Mouse (Mus musculus): ENCODE data around the gene Son. TPM values are rescaled to one million over a fixed set of nuclear protein-coding genes. Genes with fewer than 3 reads are reported as not detected.

The Son gene
- total RNA-seq, 2 experiments from 2014 or later: 160 to 271 TPM

- ATAC-seq (ENCODE audit: poor library complexity, severe bottlenecking): peak; percentile 61
Observed at GRCm38 (mm10) chr16:91685526-91685925, 38.2 kb downstream of the Son start.

- no peak for ATAC-seq (ENCODE audit: poor library complexity, severe bottlenecking)
Observed at GRCm38 (mm10) chr16:91686369-91686768, 39.1 kb downstream of the Son start.

- 0 out of 2 replicates have a peak, but pooled peaks have one; percentile 1 for ATAC-seq (ENCODE audit: poor library complexity, severe bottlenecking)
Observed at GRCm38 (mm10) chr16:91688023-91688618, 40.8 kb downstream of the Son start.

GRCm38 (mm10) chr16:91688619-91689334 lies 41.5 kb downstream of the Son start, which contains the start of gene Donson:
Gene Donson, minus strand, starts transcription at chr16:91688770.
- ATAC-seq (ENCODE audit: poor library complexity, severe bottlenecking): peak; percentile 92

- no peak for ATAC-seq (ENCODE audit: poor library complexity, severe bottlenecking)
Observed at GRCm38 (mm10) chr16:91689791-91690190, 42.5 kb downstream of the Son start.

GRCm38 (mm10) chr16:91694455-91695084 lies 47.3 kb downstream of the Son start:
- ATAC-seq (ENCODE audit: poor library complexity, severe bottlenecking): peak; percentile 94

GRCm38 (mm10) chr16:91695108-91695755 lies 47.9 kb downstream of the Son start:
- ATAC-seq (ENCODE audit: poor library complexity, severe bottlenecking): no peak

- no peak for ATAC-seq (ENCODE audit: poor library complexity, severe bottlenecking)
Observed at GRCm38 (mm10) chr16:91698995-91699394, 51.7 kb downstream of the Son start.

- no peak for ATAC-seq (ENCODE audit: poor library complexity, severe bottlenecking)
Observed at GRCm38 (mm10) chr16:91701908-91702307, 54.6 kb downstream of the Son start.

- ATAC-seq (ENCODE audit: poor library complexity, severe bottlenecking): no peak
Observed at GRCm38 (mm10) chr16:91702771-91703188, 55.5 kb downstream of the Son start.

GRCm38 (mm10) chr16:91704603-91705340 lies 57.5 kb downstream of the Son start:
- no peak for ATAC-seq (ENCODE audit: poor library complexity, severe bottlenecking)

- no peak for ATAC-seq (ENCODE audit: poor library complexity, severe bottlenecking)
Observed at GRCm38 (mm10) chr16:91710241-91710640, 62.9 kb downstream of the Son start.

GRCm38 (mm10) chr16:91716927-91717349 lies 69.6 kb downstream of the Son start:
- ATAC-seq (ENCODE audit: poor library complexity, severe bottlenecking): peak; percentile 68

GRCm38 (mm10) chr16:91717399-91717798 lies 70.1 kb downstream of the Son start:
- ATAC-seq (ENCODE audit: poor library complexity, severe bottlenecking): no peak

- ATAC-seq (ENCODE audit: poor library complexity, severe bottlenecking): no peak
Observed at GRCm38 (mm10) chr16:91724247-91724646, 76.9 kb downstream of the Son start.

- peak; percentile 31 for ATAC-seq (ENCODE audit: poor library complexity, severe bottlenecking)
Observed at GRCm38 (mm10) chr16:91727433-91727832, 80.1 kb downstream of the Son start.

GRCm38 (mm10) chr16:91728123-91729065 lies 81.1 kb downstream of the Son start, which contains the start of gene Cryzl1:
Gene Cryzl1, minus strand, starts transcription at chr16:91728975.
- ATAC-seq (ENCODE audit: poor library complexity, severe bottlenecking): peak; percentile 82
